Mouse (Mus musculus) gastrocnemius, postnatal 4 days (tissue): ENCODE measurements at regions not wholly inside any gene's neighbourhood (a gene's known extent, or its start where the extent isn't known, plus 50 kb on each side); places are given as distances from the start of the nearest gene placed in this dataset.

Experiments used
- DNase-seq, 2 experiments: peaks; one replicate each; pipeline ENCODE4 v3.0.0; 2021 to 2022; ENCODE audit warnings: low spot score in 2 of 2, mixed read lengths in 2 of 2

DNA sequence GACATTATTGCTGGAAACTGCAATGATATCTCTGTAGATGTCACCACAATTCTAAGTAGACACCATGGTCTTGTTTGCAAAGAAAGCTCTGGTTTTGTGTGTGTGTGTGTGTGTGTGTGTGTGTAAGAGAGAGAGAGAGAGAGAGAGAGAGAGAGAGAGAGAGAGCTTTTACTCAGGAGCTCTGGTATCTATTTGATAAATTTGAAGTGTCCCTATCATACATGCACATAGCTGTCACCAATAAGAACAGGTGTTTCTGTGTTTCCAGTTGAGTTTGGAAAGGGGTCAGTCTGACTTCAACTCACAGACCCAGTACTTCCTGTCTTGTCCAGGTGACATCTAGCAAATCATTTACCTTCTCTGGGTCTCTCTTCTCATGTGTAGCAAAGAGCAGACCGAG, 169.7 kb upstream of the Serpine2 start:
- no peak for DNase-seq

DNA sequence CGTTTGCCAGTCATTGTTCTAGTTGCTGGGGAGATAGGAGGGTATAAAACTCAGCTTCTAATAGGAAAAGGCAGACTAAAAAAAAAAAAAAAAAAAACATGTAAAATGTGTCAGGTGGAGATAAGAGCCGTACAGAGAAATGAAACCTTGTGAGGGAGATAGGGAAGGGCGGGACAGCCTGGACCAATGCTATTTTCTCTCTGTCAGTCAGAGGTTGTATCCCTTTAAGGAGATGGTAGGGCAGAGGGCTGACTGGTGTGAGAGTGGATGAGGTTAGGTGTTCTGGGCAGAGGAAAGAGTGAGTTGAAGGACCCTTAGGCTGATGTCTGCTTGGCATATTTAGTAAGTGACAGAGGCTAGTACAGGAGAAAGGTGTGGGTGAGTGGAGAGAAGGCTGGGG, 169.2 kb upstream of the Serpine2 start:
- DNase-seq: no peak

DNA sequence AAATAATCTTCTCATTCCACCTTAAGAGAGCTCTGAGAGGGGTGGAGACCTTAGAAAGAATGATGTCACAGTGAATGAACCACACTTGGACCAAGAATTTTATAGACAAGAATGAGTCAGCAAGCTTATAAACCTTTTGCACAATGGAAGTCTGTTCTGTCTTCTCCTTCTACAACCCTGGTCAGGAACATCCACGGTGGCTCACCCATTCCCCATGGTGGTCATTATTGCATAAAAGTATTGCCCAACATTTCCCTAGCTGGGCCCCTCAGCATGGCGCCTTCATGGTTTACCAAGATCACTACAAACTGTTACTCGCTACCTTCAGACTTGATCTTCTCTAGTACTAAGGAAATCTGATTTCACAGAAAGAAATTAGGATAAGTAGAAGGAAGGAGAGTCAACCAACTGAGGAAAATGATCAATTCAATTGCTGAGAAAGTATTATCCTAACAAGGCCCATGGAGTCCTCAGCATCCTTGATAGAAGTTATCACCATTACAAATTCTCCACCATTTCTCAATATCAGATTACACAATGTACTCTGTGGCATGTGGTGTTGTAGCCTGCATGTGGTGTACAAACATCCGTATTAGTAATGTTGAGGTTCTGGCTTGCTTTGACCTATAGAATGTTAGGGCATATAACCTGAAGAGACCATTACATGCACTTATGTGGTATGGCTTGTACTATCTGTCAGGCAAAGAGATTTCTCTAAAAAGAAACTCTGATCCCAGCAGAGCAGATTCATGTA, 165.1 kb upstream of the Serpine2 start:
- no peak for DNase-seq

DNA sequence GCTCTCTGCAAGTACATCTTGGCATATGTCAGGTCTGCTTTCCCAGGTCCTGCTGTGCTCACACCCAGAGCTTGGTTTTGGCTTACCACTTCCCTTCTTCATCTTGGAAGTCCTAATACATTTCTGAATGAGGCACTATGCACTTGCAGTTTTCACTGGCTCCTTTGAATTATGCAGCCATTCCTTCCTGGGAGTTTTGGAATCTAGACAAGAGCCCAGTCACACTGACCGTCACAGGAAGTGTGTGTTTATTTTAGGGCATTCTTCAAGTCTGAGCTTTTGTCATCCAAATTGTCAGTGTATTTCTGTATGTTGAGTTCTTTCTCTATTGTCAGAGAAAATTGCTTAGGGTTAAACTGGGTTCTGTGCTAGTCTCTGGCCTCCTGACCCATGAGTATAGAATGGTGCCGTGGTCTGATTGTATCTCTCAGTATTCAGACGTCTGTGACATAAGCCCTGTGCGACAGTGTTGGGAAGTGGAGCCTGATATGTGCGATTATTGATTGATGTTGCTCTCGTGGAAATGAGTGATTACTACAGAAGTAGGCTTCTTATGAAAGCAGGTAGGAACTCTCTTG, 162.6 kb upstream of the Serpine2 start:
- no peak for DNase-seq

DNA sequence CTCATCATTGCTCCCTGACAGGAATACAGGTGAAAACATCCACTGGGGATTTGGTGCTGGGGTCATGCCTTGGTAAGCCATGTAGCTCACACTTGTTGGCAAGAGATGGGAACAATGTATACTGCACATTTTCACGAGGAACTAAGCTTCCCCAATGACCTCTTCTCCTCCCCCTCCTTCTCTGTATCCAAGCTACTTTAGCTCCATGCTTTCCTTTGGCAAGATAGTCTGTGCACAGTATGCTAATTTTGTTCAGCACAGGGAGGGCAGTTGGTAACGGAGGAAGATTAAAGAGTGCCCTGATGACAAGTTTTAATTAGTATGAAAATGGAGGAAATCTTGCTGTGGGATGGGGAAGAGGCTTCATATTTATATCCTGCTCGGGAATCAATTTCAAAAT, 160.9 kb upstream of the Serpine2 start:
- no peak for DNase-seq

DNA sequence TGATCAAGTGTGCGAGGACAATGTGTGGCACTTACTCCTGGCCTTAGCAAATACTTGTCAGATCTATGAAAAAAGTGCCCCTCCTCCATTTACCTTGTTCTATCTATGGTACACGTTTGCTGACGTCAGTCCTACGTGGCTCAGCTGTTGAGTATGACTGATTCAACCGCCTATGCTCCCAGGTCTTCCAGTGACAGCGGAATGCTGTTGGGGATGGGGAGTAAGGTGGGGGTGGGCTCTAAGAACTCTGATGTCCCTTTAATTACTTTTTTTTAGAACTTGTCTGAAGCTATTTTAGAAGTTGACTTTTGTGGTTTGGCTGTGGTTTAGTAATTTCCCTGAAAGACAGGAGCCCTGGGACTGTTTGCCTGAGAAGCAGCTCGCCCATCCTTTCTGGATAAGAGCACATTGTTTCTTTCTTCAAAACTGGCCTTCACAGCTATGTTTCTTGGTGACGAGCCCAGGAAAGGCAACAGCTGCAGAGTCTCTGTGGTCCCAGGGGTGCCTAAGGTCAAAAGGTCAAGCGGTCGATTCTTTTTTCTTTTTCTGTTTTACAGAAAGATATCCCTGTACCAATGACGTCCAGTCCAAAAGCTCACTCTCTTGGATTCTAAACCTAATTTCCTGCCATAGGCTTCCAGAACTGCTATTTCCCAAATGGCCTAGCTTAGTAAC, 157.5 kb upstream of the Serpine2 start:
- peak; percentile 45 to 84 for DNase-seq

DNA sequence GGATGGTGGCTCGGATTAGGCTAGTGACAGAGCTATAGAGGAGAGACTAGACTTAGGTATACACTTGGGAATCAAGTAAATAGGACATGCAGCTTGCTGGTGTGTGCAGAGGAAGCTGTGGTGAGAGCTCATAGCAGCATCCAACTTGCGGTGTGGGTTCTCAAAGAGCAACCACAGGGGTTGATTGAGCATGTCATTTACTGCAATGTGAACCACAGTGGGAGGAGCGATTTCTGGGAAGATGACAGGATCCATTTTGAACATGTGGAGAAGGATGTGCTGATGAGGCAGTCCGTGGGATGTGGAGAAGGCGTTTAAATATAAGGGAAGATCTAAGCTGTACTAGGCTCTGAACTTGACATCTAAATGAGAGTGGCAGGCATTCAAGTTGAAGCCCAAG, 154.5 kb upstream of the Serpine2 start:
- no peak for DNase-seq

DNA sequence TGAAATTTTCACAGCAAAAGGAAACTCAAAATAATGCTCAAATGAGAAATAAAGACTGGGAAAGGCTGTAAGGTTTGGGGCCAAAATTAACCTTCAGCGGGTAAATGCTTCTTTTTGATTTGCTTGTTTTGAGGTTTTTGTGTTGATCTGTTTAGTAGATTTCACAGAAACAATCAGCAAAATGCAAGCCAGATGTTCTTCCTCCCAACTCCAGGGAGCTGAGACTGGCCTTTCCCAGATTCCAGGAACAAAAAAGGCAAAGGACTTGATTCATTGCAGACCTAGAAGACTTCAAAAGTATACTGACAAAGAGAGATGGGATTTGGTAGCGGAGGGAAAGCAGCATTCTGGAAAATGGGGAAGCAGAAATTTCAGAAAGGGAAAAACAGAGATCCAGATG, 153.6 kb upstream of the Serpine2 start:
- no peak for DNase-seq

DNA sequence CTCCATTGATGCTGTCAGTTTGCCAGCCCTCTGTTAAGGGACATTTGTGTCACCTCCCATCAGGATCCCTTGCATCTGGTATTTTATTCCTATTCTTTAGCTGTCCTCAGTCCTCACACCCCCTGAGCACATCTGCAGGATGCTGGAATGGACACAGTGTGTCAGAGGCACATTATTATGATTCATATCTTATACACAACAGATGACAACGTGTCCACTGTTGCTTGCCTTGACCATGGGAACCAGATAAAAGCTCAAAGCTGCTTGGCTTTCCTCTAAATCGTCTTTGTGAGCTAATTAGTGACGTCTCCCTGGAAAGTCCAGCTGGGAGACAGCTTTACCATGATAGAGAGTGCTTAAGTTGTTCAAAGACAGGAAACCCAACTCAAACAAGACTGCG, 149.7 kb upstream of the Serpine2 start:
- no peak for DNase-seq

DNA sequence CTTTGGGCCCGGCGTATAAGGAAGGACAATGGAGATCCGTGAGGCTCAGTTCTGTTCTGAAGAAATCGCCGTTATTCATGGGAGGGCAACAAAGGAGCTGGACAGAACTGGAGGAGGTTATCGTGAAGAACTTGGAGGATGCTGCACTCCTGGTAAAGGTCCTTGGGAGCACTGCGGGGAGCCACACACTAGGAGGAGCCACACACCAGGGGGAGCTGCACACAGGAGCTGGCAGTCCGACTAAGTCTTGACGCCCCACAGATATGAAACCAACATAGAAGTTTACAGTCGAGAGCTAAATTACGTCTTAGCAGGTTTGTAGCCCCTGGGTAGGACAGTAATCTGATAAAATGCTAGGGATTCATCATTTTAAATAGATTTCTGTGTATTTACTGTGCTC, 138.1 kb upstream of the Serpine2 start:
- DNase-seq: peak in 1 of 2 experiments; percentile 38

DNA sequence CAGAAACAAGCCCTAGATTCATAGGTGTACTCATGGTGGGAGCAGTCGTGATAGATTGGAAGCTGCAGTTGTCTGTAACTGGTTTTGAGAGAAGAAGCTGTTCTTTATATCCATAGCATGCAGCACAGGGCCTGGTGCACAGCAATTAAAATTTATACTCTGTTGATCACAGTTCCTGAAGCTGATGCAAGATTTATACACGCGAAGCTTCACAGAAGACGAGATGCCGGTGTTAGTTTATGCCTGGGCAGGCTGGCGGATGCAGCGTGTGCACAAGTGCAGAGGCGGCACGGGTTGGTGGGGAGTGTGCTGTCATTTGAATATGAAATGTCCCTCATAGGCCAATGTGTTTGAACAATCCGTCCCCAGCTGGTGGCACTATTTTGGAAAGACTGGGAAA, 136.9 kb upstream of the Serpine2 start:
- no peak for DNase-seq

DNA sequence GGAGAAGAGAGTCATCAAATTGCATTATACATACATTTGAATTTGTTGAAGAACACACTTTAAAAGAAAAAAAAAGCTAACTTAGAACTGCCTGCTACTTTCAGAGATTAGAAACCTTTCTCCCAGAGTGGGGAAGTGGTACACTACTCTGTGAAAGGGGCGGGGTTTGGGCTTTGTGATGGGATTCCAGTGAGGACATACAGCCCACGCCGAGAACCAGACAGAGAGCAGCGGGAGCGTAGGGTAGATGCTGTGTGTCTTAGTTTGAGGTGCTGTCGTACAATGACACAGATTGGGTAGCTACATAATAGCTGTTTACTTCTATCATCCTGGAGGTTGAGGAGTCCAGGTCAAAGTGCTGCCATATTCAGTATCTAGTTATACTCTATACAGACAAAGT, 136.5 kb upstream of the Serpine2 start:
- no peak for DNase-seq

DNA sequence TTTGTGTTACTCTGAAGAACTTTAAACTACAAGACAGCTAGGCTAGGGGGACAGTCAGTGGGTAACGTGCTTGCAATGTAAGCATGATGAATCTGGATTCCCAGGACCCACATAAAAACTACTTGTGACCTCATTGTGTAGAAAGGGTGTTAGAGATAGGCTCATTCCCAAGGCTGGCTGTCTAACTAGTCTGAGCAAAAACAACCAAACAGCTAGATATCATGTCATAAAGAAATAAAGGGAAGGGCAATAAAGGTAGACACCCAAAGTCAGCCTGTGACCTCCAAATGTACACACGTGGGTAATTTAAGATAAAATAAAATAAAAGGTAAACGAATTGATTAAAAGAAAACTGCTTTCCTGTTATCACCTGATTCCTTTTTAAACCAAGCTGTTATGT, 123.7 kb upstream of the Serpine2 start:
- no peak for DNase-seq

DNA sequence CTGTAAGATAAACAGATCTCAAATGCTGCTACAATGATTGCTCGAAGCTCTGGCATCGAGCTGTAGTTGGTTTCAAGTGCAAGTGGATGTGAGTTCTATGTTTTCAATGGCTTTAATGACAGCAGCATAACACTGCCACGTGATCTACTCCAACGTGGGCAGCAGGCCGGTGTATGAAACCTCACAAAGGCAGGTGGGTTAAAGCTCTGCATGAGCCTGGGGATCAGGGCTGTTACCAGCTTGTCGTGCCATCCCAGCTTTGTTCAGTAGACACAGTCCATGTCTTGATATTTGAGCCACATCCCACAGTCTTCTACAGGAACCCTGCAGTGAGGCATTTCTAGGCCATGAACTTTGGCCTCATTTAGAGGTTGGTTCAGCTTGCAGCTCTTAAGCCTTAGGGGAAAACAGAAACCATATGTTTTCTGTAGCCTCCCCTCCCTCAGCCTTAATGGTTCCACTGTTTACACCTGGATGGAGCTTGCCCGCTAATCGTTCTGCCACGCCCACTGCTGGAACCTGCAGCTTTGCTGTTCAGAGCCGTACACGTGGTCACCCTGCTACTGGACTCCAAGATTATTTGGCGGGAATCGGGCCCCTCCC, 121.8 kb upstream of the Serpine2 start:
- DNase-seq: no peak

DNA sequence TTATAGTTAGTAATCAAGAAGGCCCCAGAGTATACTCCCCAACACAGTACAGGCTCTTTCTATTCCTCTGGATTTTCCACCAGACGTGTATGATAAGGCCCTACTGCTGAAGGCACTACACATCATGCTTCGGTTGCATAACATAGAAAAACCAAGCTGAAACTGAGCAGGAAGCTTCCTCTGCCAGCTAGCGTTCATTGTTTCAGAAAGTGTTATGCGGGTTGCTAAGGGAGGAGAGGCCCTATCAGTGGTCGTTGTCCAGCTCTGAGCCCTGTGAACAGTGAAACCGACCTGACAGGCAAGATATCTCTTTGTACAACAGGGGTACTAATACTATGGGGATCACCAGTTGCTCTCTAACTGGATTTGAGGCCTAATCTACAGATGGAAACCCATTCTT, 118.9 kb upstream of the Serpine2 start:
- no peak for DNase-seq

DNA sequence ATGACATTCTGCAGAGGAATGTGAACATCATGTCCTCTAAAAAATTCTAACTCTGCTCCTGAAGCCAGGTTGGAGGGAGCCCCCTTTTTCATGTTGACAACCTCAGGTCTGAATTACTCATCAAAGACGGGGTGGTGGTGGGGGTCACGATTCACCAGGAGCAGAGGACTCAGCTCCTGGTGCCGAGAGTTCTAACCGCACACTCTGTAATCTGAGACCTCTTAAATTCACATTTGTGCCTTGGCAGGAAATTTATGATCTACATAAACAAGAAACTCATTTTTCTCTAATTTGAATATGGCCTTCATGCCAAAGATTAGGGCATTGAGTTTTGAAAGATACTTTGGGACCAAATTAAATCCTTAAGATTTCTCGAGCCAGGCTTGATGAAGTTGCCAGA, 117.2 kb upstream of the Serpine2 start:
- no peak for DNase-seq

DNA sequence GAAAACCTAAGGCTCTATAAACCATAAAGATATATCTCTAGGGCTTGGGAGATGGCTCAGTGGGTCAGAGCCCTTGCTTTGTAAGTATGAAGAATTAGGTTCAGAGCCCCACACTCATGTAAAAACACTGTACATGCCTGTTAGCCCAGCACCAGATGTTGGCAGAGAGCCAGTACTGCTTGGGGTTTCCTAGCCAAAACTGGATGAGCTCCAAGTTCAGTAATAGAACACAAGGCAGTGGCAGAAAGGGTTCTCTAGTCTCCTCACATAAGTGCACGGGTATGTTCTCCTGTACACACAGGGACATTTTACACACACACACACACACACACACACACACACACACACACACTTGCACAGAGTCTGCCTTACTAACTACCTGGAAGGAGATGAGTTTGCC, 95.1 kb upstream of the Serpine2 start:
- DNase-seq: peak in 1 of 2 experiments; percentile 56

DNA sequence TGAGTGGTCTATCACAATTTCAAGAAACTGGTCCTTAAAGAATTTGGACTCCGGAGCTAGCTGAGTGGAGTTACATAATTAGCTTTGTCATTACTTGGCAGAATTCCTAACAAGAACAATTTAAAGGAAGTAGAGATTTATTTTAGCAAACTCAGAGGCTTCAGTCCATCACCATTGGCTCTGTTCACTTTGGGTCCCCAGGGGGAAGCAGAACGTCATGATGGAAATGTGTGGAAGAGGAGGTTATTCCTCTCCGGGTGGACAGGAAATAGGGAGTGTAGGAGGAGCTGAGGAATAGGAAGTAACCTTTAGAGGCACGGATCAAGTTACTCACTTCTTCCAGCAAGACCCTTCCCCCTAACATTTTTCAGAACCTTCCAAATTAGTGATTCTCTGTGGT, 83.3 kb upstream of the Serpine2 start:
- DNase-seq: no peak

DNA sequence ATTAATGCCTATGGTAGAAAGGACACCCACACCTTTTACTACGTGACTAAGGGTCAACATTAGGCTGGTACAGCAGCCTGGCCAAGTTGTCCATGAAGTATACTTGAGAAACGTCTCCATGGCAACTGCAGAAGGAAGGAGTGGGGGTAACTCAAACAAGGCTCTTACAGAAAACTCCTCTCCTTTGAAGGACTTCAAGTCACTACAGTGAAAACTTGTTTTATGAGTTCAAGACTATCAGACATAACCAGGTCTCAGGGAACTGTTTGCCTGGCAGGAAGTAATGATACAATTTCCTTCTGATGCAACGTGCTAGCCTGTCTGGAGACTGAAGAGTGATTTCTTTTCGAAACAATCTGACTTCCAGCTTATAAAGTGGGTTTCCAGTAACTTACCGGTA, 71.5 kb upstream of the Serpine2 start:
- no peak for DNase-seq

DNA sequence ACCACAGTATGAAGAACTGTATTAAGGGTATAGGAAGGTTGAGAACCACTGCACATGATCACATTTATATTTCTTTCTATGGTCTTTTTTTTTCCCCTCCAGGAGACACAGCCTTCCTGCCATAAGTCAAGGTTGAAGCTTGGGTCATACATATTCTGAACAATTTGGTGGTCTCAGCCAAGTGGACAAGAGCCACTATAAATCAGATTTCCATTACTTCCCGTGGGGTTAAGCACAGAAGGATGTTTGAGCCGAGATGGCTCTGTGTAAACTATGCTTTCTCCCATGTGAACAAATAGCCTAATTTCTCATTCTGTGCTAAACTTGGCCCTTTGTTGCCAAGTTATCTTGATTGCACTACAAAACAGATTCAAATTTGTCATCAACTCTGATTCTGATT, 66.8 kb upstream of the Serpine2 start:
- DNase-seq: no peak

DNA sequence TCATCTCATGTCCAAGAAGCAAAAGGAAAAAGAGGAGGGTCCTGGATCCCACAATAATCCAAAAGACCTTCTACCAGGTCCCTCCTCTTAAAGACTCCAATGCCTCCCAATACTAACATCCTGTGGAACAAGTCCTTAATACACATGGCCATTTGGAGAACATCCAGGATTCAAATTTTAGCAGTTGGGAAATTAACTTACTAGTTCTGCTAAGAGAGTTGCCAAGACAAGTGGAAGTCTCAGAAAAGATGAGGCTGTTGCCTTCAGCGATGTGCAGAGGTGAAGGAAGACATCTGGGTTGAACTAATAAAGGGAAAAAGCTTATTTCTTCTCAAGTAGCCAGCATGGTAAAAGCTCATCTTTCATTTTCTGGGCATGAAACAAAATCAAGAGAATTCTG, 64.8 kb upstream of the Serpine2 start:
- DNase-seq: no peak

DNA sequence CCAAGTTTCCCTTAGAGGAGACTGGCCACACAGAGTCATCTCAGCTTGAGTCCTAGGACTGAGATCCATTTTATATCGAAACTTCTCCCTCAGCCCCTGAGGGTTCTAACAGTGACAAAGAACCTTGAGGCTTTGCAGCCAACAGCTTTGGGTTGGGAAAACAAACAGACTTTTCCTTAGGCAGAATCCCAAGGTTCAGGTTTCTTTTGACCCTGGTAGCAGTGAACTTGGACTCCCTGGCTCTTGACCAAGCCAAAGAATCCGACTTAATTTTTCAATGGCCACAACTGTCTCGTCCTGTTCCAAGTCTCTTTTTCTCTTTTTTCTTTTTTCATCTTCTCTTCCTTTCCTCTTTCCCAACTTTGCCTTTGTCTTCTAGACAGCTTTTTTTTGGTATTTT, 60.9 kb upstream of the Serpine2 start:
- DNase-seq: no peak
